Mouse (Mus musculus): ENCODE results near the gene Ccl17.

Gene Ccl17

GRCm38 (mm10) chr8:94789256-94789955 is 20.8 kb upstream of the Ccl17 start:
- no peak for DNase-seq (ENCODE audit: low read depth, low spot score)

DNA sequence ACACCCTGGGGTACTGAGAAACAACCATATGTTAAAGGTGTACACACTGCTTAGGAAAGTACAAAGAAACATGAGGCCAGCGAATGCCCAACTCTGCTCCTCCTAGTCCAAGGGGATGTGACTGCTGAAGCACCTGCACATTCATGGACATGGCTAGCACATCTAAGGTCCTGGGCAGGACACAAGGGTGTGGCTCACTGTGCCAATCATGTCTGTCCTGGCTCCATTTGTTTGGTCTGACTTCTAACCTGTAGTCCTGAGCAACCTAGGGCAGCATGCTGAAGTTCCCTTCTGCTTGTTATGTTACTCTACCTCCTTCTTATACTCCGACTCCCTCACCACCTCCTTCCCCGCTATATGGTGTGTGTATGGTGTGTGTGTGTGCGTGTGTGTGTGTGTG is 15.9 kb upstream of the Ccl17 start:
- no peak for DNase-seq (ENCODE audit: low read depth, low spot score)

DNA sequence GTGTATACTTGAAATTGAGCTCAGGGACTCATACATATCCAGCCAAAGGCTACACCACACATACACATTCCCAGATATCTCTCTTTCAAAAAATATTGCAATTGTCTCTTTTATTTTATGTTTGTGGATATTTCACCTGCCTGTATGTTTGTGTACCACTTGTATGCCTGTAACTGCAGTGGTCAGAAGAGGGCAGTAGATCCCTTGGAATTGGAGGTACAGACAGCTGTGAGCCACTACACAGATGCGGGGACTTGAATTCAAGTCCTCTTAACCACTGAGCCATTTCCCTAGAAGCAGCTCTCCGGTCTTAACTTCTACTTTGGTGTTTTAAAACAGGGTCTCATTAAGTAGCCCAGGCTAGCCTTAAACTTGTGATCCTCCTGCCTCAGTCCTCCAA is 15.5 kb upstream of the Ccl17 start:
- DNase-seq (ENCODE audit: low read depth, low spot score): no peak

- peak; percentile 46 for DNase-seq (ENCODE audit: low read depth, low spot score)
Observed at GRCm38 (mm10) chr8:94800278-94800968, 9.8 kb upstream of the Ccl17 start.

DNA sequence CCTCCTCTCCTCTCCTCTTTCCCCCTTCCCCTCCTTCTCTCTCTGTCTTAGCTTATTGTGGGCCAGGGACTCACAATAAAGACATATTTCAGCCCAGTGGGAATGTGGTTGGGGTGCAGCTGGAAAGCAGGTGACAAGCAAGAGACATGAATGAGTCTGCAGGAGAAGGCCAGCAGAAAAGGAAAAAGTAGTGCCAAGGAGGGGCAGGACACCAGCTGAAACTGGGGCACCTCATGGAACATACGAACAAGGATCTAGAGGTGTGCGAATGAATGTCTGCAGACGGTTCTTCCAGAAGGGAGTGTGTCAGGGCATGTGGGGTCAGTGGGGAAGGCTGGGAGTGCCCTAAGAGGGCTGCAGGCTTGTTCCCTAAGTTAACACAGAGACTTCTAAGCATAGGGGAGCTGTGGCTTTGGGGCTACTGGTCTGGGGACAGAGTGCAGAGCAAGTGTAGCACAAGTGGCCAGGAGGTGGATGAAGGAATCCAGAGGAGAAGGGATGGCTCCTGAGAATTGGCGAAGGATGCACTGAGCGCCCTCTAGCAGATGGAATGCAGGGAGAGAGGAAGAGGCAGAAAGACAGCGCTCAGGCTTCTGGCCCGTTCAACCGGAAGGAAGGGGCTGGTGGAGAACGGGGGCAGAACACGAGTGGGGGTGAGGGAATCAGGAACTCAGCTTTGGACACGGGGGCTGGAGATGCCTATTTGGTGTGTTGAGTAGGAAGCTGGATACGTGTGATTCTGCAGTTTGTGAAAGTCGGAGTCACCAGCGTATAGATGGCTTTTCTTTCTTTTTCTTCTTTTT is 8.8 kb upstream of the Ccl17 start:
- DNase-seq (ENCODE audit: low read depth, low spot score): no peak

DNA sequence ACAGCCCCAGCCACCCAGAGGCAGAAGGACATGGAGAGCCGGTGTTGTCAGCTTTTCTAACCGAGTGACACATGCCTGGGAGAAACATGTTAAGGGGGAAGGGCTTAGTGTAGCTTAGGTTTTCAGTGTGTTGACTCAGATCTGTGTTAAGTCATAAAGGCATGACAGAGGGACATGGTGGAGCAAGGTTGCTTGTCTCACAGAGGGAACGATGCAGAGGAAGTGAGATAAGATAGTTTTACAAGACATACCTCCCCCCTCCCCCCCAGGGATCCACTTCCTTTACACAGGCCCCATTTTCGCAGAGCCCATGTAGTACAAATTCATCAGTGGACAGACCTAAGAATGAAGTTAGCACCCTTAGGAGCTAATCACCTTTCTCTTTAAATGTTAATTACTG is 7.9 kb upstream of the Ccl17 start:
- DNase-seq (ENCODE audit: low read depth, low spot score): no peak

DNA sequence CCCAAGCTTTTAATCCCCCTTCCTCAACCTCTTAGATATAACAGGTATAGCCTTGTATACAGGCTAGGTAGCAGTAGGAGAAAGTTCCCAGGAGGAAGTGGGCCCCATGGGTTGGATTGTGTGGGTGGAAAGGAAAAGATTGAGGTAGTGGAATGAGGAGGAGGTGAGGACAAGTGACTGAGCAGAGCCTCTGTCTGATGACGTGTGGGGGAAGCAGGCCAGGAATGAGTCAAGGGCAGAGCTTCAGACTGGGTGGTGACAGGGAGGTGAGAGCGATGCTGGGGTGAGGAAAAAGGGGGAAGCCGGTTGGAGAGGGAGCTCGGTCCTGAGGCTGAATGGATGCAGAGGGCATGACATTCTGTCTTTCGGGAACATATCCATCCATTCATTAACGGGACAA is 6.7 kb upstream of the Ccl17 start:
- no peak for DNase-seq (ENCODE audit: low read depth, low spot score)

DNA sequence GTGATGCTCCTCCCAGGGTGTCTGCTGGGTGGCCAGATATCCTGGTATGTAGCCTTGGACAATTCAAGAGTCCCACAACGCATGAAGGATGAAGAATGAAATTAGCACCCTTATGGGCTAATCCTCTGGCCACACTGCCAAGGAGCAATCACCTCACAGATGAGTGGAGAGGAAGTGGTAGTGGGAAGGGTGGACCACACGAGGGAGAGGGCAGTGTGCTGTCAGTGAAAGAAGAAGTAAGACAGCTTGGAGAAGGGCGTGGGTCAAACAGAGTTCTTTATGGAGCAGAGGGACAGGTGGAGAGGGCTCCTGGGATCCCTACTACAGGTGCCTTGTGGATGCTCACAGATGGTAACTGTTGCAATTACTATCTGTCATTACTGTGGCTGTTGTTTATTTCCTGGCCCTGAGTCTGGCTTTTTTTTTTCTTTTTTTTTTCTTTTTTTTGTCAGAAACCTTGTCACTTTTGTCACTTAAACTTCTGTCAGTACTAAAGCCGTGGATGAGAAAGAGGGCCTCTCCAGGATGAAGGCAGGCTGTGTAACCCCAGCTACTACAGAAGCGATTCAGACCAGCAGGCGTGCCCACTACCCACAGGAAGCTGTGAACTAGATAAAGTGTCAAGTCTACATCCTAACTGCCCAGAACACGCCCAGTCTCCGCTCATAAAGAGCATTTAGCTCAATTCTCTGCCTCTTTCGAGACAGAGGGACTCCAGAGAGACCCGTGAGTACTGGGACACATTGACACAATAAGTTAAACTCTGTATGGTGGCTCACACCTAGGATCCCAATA is 5.5 kb upstream of the Ccl17 start:
- DNase-seq (ENCODE audit: low read depth, low spot score): no peak

DNA sequence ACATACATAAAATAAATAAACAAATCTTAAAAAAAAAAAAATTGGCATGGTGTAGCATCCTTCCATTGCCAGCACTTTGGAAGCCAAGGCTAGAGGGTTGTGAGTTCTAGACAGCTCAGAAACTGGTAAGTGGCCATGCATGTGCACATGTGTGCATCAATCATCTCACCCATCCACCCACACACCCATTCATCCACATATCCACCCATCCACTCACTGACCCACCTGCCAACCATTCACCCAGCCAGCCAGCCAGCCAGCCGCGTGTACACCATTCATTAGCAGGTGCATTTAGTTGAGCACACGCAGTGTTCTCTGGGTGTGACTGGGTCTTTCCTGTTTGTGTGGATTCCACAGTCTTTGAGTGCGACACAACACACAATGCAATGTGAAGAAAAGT is 4.4 kb upstream of the Ccl17 start:
- no peak for DNase-seq (ENCODE audit: low read depth, low spot score)

- DNase-seq (ENCODE audit: low read depth, low spot score): no peak
Observed at GRCm38 (mm10) chr8:94807506-94807905, 2.7 kb upstream of the Ccl17 start.

GRCm38 (mm10) chr8:94808372-94808771 is 1.9 kb upstream of the Ccl17 start:
- no peak for DNase-seq (ENCODE audit: low read depth, low spot score)

GRCm38 (mm10) chr8:94810855-94811254 is 602 bp downstream of the Ccl17 start:
- no peak for DNase-seq (ENCODE audit: low read depth, low spot score)

- DNase-seq (ENCODE audit: low read depth, low spot score): no peak
Observed at GRCm38 (mm10) chr8:94811654-94812053, 1.4 kb downstream of the Ccl17 start.

GRCm38 (mm10) chr8:94812645-94813098 is 2.4 kb downstream of the Ccl17 start:
- DNase-seq (ENCODE audit: low read depth, low spot score): peak; percentile 85

DNA sequence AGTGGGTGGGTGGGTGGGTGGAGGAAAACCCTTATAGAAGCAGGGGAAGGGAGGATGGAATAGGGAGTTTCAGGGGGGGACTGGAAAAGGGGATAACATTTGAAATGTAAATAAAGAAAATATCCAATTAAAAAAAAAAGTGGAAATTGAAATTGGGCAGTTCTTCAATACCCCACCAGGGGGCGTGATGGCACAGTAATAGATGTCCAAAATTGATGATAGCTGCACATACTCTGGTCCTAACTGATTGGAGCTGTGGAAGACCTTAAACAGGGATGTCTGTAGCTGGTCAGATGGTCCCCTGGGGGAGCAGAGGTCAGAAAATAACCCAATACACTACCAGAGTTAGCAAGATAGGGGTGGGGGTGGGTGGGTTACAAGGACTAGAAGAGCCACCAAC is 4.3 kb downstream of the Ccl17 start:
- DNase-seq (ENCODE audit: low read depth, low spot score): no peak

DNA sequence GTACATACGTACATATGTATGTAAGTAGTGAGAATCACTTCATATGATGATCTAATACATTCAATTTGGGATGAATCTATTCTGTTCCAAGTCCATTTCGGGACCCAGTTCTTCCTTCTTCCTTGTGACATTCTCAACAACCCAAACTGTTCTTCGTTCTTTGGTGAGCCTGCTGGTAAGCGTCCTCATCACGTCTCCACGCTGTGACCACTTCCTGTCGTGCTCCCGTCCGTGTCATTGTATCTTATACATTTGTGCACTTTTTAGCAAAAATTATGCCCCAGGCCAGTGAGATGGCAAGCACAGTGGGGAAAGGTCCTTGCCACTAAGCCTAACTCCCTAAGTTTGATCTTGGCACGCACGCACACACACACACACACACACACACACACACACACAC is 7.7 kb downstream of the Ccl17 start:
- DNase-seq (ENCODE audit: low read depth, low spot score): no peak

- DNase-seq (ENCODE audit: low read depth, low spot score): no peak
Observed at GRCm38 (mm10) chr8:94819671-94820179, 9.5 kb downstream of the Ccl17 start.

DNA sequence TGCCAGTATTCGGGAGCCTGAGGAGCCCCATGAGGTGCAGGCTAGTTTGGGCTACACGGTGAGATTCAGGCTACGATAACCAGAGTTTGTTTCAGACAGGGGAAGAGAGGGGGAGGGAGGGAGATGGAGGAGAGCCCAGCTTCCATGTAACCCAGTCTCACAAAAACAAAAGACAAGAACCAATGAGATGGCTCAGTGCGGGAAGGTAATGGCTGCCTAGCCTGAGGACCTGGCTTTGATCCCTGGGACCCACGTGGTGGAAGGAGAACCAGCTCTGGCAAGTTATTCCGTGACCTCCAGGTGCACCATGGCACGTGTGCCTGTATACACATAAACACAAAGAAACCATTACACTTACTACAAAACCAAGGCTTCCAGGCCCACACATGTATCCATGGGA is 10.3 kb downstream of the Ccl17 start:
- DNase-seq (ENCODE audit: low read depth, low spot score): no peak

DNA sequence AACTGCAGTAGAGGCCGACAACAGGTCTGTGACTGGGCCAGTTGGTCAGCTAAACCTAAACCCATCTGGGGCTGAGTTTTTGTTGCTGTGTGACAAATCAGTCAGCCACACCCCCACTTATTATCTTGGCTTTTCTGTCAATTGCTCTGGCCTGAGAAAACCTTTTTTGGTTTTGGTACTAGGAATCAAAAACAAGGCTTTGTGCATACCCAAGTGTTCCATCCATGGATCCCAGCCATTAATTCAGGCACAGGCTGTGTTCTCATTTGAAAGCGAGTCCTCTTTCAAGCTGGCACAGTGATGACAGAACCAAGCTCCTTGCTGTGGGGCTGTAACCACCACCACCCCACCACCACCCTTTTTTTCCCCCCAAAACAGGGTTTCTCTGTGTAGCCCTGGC is 11.1 kb downstream of the Ccl17 start:
- no peak for DNase-seq (ENCODE audit: low read depth, low spot score)

GRCm38 (mm10) chr8:94822637-94823560 is 12.6 kb downstream of the Ccl17 start:
- DNase-seq (ENCODE audit: low read depth, low spot score): no peak

Data from embryo, embryonic 11.5 days (tissue).